Mouse (Mus musculus) intestine, embryonic 15.5 days (tissue): Measurements from ENCODE around the gene Hk1. TPM values are rescaled to one million over a fixed set of nuclear protein-coding genes. Genes with fewer than 3 reads are reported as not detected.

Source experiments
- ATAC-seq: fragments of 200-750 bp; cut with Nextera tagmentation; 2 replicates; pipeline ENCODE4 v1.8.0; 2017; ENCODE audit warnings: moderate TSS enrichment, moderate library complexity
- H3K27ac ChIP-seq: fragments of 300-500 bp; sonication (generic); 2 replicates; pipeline ENCODE4 v1.5.1; 2015; ENCODE audit warnings: mild to moderate bottlenecking, inconsistent platforms
- H3K27me3 ChIP-seq: fragments of 300-500 bp; sonication (generic); replicated peaks from 2 replicates; pipeline ENCODE4 v1.6.1; 2015; ENCODE audit warnings: inconsistent platforms
- H3K36me3 ChIP-seq: fragments of 300-500 bp; sonication (generic); 2 replicates; pipeline ENCODE4 v1.6.1; 2015; ENCODE audit warnings: inconsistent platforms
- H3K4me1 ChIP-seq: fragments of 300-500 bp; sonication (generic); replicated peaks from 2 replicates; pipeline ENCODE4 v1.6.1; 2015; ENCODE audit warnings: inconsistent platforms
- H3K4me2 ChIP-seq: fragments of 300-500 bp; sonication (generic); replicated peaks from 2 replicates; pipeline ENCODE4 v1.6.1; 2015; ENCODE audit warnings: mild to moderate bottlenecking, inconsistent platforms
- H3K4me3 ChIP-seq: fragments of 300-500 bp; sonication (generic); replicated peaks from 2 replicates; pipeline ENCODE4 v1.5.1; 2015; ENCODE audit warnings: inconsistent platforms
- H3K9ac ChIP-seq: fragments of 300-500 bp; sonication (generic); 2 replicates; pipeline ENCODE4 v1.6.1; 2015; ENCODE audit warnings: inconsistent platforms
- H3K9me3 ChIP-seq: fragments of 300-500 bp; sonication (generic); 2 replicates; pipeline ENCODE4 v1.6.1; 2016; ENCODE audit warnings: inconsistent platforms
- WGBS: fragments of 180-500 bp; shearing (Covaris S2); methylation state at CpG from one replicate; pipeline ENCODE4 v1.1.7; 2015; 5-methylcytosine and 5-hydroxymethylcytosine counted together
- polyA plus RNA-seq: library from polyadenylated mRNA; unstranded; fragments of >200 nt; fragmentation: Nextera tagmentation; extraction: Ambion mirVana; gene quantifications from 2 replicates; pipeline ENCODE4 v1.2.1, GENCODE M21; 2015

Hk1 gene
- polyA plus RNA-seq, 1 experiment from 2014 or later: 27.1 TPM

GRCm38 (mm10) chr10:62310259-62311039, 69.3 kb downstream of the Hk1 start:
- Histone ChIP-seq H3K9me3 (no peaks in the 10 kb centered on the region), H3K27ac (no peak overlapping the region), H3K4me2 (no peak overlapping the region), H3K36me3 (no peaks in the 10 kb centered on the region), H3K27me3 (no peaks in the 10 kb centered on the region), H3K4me3 (no peak overlapping the region), H3K4me1 (peaks cover 5% of the 10 kb centered on the region), H3K9ac (no peak overlapping the region)
- WGBS: 77% methylated on average over 10 of the region's 10 CpGs
- ATAC-seq: no peak

GRCm38 (mm10) chr10:62309593-62309992, 70.1 kb downstream of the Hk1 start:
- Histone ChIP-seq H3K36me3 (no peaks in the 10 kb centered on the region), H3K4me3 (no peak overlapping the region), H3K4me2 (no peak overlapping the region), H3K27me3 (no peaks in the 10 kb centered on the region), H3K9me3 (no peaks in the 10 kb centered on the region), H3K9ac (no peak overlapping the region), H3K4me1 (peaks cover 5% of the 10 kb centered on the region), H3K27ac (no peak overlapping the region)
- 87% methylated on average over 5 of the region's 5 CpGs for WGBS
- no peak for ATAC-seq

- Histone ChIP-seq H3K27me3 (no peaks in the 10 kb centered on the region), H3K9me3 (no peaks in the 10 kb centered on the region), H3K9ac (no peak overlapping the region), H3K4me3 (no peak overlapping the region), H3K27ac (no peak overlapping the region), H3K4me2 (no peak overlapping the region), H3K36me3 (no peaks in the 10 kb centered on the region), H3K4me1 (peaks cover 5% of the 10 kb centered on the region)
- WGBS: 82% methylated on average over 11 of the region's 11 CpGs
- ATAC-seq: no peak
These were observed 70.7 kb downstream of the Hk1 start for GRCm38 (mm10) chr10:62308896-62309491.

GRCm38 (mm10) chr10:62306483-62306882, 73.2 kb downstream of the Hk1 start:
- no peak for ATAC-seq
- no peaks in the 10 kb centered on the region for H3K36me3 ChIP-seq
- H3K4me2 ChIP-seq: no peak overlapping the region
- no peaks in the 10 kb centered on the region for H3K27me3 ChIP-seq
- H3K9me3 ChIP-seq: no peaks in the 10 kb centered on the region
- no peak overlapping the region for H3K4me3 ChIP-seq
- H3K27ac ChIP-seq: no peak overlapping the region
- H3K4me1 ChIP-seq: peaks cover 3% of the 10 kb centered on the region; the same call in 1 of the 2 replicates
- 34% methylated on average over 3 of the region's 3 CpGs for WGBS
- H3K9ac ChIP-seq: no peak overlapping the region

- H3K27me3 ChIP-seq: no peaks in the 10 kb centered on the region
- no peaks in the 10 kb centered on the region for H3K36me3 ChIP-seq
- 75% methylated on average over 6 of the region's 6 CpGs for WGBS
- H3K9ac ChIP-seq: no peak overlapping the region
- peaks cover 3% of the 10 kb centered on the region; the same call in 1 of the 2 replicates for H3K4me1 ChIP-seq
- H3K4me2 ChIP-seq: no peak overlapping the region
- no peak for ATAC-seq
- no peaks in the 10 kb centered on the region for H3K9me3 ChIP-seq
- H3K27ac ChIP-seq: no peak overlapping the region
- H3K4me3 ChIP-seq: no peak overlapping the region
These were observed 74.6 kb downstream of the Hk1 start for GRCm38 (mm10) chr10:62305090-62305489.

- Histone ChIP-seq H3K27ac (no peak overlapping the region), H3K9me3 (no peaks in the 10 kb centered on the region), H3K4me1 (no peaks in the 10 kb centered on the region), H3K27me3 (no peaks in the 10 kb centered on the region), H3K9ac (no peak overlapping the region), H3K4me2 (no peak overlapping the region), H3K4me3 (no peak overlapping the region), H3K36me3 (no peaks in the 10 kb centered on the region)
- no peak for ATAC-seq
- WGBS: 81% methylated on average over 23 of the region's 23 CpGs
These were observed 79.5 kb downstream of the Hk1 start for GRCm38 (mm10) chr10:62300006-62300827.

- Histone ChIP-seq H3K27me3 (no peaks in the 10 kb centered on the region), H3K4me1 (no peaks in the 10 kb centered on the region), H3K4me3 (no peak overlapping the region), H3K36me3 (no peaks in the 10 kb centered on the region; the same call in 1 of the 2 replicates), H3K9me3 (no peaks in the 10 kb centered on the region), H3K9ac (no peak overlapping the region), H3K27ac (no peak overlapping the region), H3K4me2 (no peak overlapping the region)
- 66% methylated on average over 24 of the region's 26 CpGs for WGBS
- ATAC-seq: no peak
These were observed 83.4 kb downstream of the Hk1 start for GRCm38 (mm10) chr10:62296086-62296872.

- 75% methylated on average over 4 of the region's 4 CpGs for WGBS
- Histone ChIP-seq H3K4me1 (no peaks in the 10 kb centered on the region), H3K4me2 (no peak overlapping the region), H3K27me3 (no peaks in the 10 kb centered on the region), H3K27ac (no peak overlapping the region), H3K9me3 (no peaks in the 10 kb centered on the region), H3K9ac (no peak overlapping the region), H3K4me3 (no peak overlapping the region), H3K36me3 (no peaks in the 10 kb centered on the region; the same call in 1 of the 2 replicates)
- no peak for ATAC-seq
These were observed 85.6 kb downstream of the Hk1 start for GRCm38 (mm10) chr10:62294112-62294511.

GRCm38 (mm10) chr10:62287460-62288124, 92.1 kb downstream of the Hk1 start:
- Histone ChIP-seq H3K36me3 (no peaks in the 10 kb centered on the region), H3K4me3 (no peak overlapping the region), H3K27me3 (no peaks in the 10 kb centered on the region), H3K9me3 (no peaks in the 10 kb centered on the region), H3K4me1 (no peaks in the 10 kb centered on the region), H3K4me2 (no peak overlapping the region), H3K27ac (no peak overlapping the region), H3K9ac (no peak overlapping the region)
- ATAC-seq: no peak
- WGBS: 72% methylated on average over 6 of the region's 6 CpGs

- ATAC-seq: no peak
- H3K4me1 ChIP-seq: no peaks in the 10 kb centered on the region
- 80% methylated on average over 4 of the region's 4 CpGs for WGBS
- H3K9ac ChIP-seq: no peak overlapping the region
- no peaks in the 10 kb centered on the region for H3K27me3 ChIP-seq
- 0 out of 2 replicates have a peak, but pooled peaks cover 3% of the 10 kb centered on the region for H3K36me3 ChIP-seq
- H3K4me3 ChIP-seq: no peak overlapping the region
- no peak overlapping the region for H3K4me2 ChIP-seq
- no peak overlapping the region for H3K27ac ChIP-seq
- H3K9me3 ChIP-seq: no peaks in the 10 kb centered on the region
These were observed 96.4 kb downstream of the Hk1 start for GRCm38 (mm10) chr10:62283206-62283792.

- H3K36me3 ChIP-seq: 0 out of 2 replicates have a peak, but pooled peaks cover 3% of the 10 kb centered on the region
- H3K9ac ChIP-seq: no peak overlapping the region
- no peak overlapping the region for H3K27ac ChIP-seq
- no peaks in the 10 kb centered on the region for H3K9me3 ChIP-seq
- H3K4me3 ChIP-seq: no peak overlapping the region
- no peaks in the 10 kb centered on the region for H3K27me3 ChIP-seq
- no peak for ATAC-seq
- no peaks in the 10 kb centered on the region for H3K4me1 ChIP-seq
- H3K4me2 ChIP-seq: no peak overlapping the region
- 59% methylated on average over 9 of the region's 9 CpGs for WGBS
These were observed 96.9 kb downstream of the Hk1 start for GRCm38 (mm10) chr10:62282782-62283181.
